Mouse (Mus musculus): Measurements from ENCODE around the gene Mtor. TPM values are rescaled to one million over a fixed set of nuclear protein-coding genes. Genes with fewer than 3 reads are reported as not detected.

Gene Mtor
- polyA plus RNA-seq, 1 experiment from 2014 or later = 23.0 TPM

DNA sequence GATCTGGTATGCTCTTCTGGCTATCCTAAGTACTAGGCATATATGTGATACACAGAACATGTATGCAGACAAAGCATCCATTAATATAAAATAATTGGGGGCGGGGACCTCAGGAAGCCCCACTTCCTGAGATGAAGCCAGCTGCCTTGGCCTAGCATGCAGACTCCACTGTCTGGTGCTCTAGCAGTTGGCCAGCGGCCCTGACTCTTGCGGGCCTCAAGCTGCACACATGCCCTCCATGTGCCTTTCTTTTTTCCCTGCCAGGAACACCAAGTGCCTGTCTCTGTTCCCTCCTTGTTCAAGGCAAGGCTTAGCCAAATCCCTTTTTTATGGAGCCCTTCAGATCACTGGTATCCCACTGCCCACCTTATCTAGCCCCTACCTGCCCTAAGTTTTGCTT, 87.5 kb downstream of the Mtor start:
- WGBS = 94% methylated on average over 3 of the region's 3 CpGs
- H3K9ac ChIP-seq (ENCODE audit: low read length) = no peak overlapping the region
- no peak for ATAC-seq (ENCODE audit: insufficient number of reproducible peaks, low FRiP score, low TSS enrichment, low read depth)

DNA sequence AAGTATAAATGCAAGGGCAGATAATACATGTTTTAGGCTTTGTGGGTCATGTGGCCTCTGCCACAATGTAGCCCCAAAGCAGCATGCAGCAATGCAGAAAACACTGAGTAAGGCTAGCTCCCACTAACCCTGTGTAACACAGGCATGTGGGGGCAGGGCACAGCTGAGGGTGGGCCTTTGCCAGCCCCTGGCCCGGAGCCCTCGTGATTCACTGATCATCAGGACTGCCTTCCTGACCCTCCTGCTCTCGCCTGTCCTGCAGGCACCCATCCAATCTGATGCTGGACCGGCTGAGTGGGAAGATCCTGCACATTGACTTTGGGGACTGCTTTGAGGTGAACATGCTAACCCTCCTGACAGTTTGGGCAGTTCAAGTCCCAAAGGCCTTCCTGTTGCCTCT, 100.7 kb downstream of the Mtor start:
- ATAC-seq (ENCODE audit: insufficient number of reproducible peaks, low FRiP score, low TSS enrichment, low read depth) (no peak), DNase-seq (ENCODE audit: low spot score) (no peak)
- H3K4me3 ChIP-seq (ENCODE audit: low read depth, low read length) = no peak overlapping the region
- H3K27me3 ChIP-seq (ENCODE audit: control insufficient read depth, insufficient read depth, low read length) = no peaks in the 10 kb centered on the region
- 82% methylated on average over 4 of the region's 4 CpGs for WGBS
- no peak overlapping the region for H3K9ac ChIP-seq (ENCODE audit: low read length)
- H3K4me1 ChIP-seq (ENCODE audit: control insufficient read depth, insufficient read depth, low read length) = no peaks in the 10 kb centered on the region
- no peak overlapping the region for H3K4me2 ChIP-seq (ENCODE audit: low read depth, severe bottlenecking)
- H3K9me3 ChIP-seq (ENCODE audit: control insufficient read depth, low read length) = no peaks in the 10 kb centered on the region
- no peak overlapping the region for H3K27ac ChIP-seq (replicated peaks; ENCODE audit: low read depth, low read length)
- H3K36me3 ChIP-seq (ENCODE audit: control insufficient read depth, insufficient read depth, low read length) = peaks cover 39% of the 10 kb centered on the region

More for the DNA sequence above, 87.5 kb downstream of the Mtor start:
- Histone ChIP-seq H3K36me3 (ENCODE audit: control insufficient read depth, insufficient read depth, low read length) (peaks cover 30% of the 10 kb centered on the region; the same call in 1 of the 2 replicates), H3K9me3 (ENCODE audit: control insufficient read depth, low read length) (no peaks in the 10 kb centered on the region), H3K4me1 (ENCODE audit: control insufficient read depth, insufficient read depth, low read length) (no peaks in the 10 kb centered on the region), H3K4me3 (ENCODE audit: low read depth, low read length) (no peak overlapping the region), H3K4me2 (ENCODE audit: low read depth, severe bottlenecking) (no peak overlapping the region), H3K27ac (replicated peaks; ENCODE audit: low read depth, low read length) (no peak overlapping the region), H3K27me3 (ENCODE audit: control insufficient read depth, insufficient read depth, low read length) (no peaks in the 10 kb centered on the region)
- DNase-seq (ENCODE audit: low spot score) = no peak

DNA sequence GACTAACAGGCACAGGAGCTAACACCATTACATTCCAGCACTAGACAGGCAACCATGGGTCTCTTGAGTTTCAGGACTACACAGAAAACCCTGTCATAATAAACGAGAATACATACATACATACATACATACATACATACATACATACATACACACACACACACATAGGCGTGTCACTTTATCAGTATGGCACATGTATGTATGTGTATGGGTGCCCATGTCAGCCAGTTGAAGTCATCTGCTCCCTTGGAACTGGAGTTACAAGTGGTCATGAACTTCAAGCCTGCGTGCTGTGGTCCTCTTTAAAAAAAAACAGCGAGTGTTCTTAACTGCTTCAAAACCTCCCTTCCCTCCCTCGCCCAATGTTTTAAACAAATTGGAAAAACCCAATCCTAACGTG, 109.4 kb downstream of the Mtor start:
- Histone ChIP-seq H3K27ac (replicated peaks; ENCODE audit: low read depth, low read length) (peak overlapping the region; percentile 69), H3K4me3 (ENCODE audit: low read depth, low read length) (peak overlapping the region; percentile 92), H3K9ac (ENCODE audit: low read length) (peak overlapping the region; percentile 98), H3K4me1 (ENCODE audit: control insufficient read depth, insufficient read depth, low read length) (no peaks in the 10 kb centered on the region), H3K27me3 (ENCODE audit: control insufficient read depth, insufficient read depth, low read length) (no peaks in the 10 kb centered on the region), H3K36me3 (ENCODE audit: control insufficient read depth, insufficient read depth, low read length) (peaks cover 25% of the 10 kb centered on the region), H3K4me2 (ENCODE audit: low read depth, severe bottlenecking) (peak overlapping the region; percentile 71), H3K9me3 (ENCODE audit: control insufficient read depth, low read length) (no peaks in the 10 kb centered on the region)
- ATAC-seq (ENCODE audit: insufficient number of reproducible peaks, low FRiP score, low TSS enrichment, low read depth) (no peak), DNase-seq (ENCODE audit: low spot score) (no peak)
- 33% methylated on average over 6 of the region's 6 CpGs for WGBS

DNA sequence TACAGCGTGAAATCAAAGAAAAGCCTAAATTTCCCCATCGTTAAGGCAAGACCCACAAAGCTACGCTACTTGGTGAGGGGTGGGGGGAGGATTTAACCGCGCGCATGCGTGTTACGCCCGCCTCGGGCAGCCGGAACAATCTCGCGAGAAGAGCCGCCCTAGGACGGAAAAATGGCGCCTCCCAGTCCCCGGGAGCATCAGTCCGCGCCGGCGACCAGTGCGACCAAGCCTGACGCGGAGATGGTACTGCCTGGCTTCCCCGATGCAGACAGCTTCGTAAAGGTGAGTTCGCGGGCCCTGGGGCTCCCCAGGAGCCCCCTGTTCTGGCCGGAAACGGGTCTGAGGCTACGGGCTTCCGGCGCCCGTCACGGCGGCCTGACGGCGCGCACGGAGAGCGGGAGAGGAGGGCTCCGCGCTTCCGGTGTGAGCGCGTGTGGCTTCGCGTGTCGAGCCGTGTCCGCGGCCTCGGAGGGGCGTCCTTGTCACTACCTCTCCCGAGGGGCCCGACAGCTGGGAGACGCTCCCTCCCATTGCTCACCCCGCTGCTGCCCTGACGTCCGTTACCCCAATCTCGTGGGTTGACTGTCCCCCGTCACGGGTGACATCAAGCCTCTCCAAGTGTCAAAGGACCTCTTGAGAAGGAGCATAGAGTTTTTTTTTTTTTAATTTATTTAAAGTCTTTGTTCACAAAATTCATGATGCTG, 110.0 kb downstream of the Mtor start, which contains the start of gene Exosc10:
TSS of gene Exosc10 (plus strand) at position 133 of the 704 bp plus-strand sequence.
- ATAC-seq (ENCODE audit: insufficient number of reproducible peaks, low FRiP score, low TSS enrichment, low read depth) = peak; percentile 84; the same call in 1 of the 2 replicates

DNA sequence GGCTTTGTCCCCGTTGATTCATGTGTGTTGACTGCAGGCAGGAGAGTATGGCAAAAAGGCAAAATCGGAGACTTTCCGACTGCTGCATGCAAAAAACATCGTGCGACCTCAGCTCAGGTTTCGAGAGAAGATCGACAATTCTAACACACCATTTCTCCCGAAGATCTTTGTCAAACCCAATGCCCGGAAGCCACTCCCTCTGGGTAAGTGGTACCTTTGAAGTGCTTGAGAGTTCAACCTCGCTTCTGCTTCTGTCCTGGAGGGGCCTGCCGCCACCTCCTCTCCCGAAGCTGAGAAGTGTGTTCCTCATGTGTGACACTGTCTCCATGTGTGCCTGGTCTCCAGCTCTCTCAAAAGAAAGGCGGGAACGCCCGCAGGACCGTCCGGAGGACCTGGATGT, 114.3 kb downstream of the Mtor start:
- Histone ChIP-seq H3K36me3 (ENCODE audit: control insufficient read depth, insufficient read depth, low read length) (peaks cover 48% of the 10 kb centered on the region), H3K4me3 (ENCODE audit: low read depth, low read length) (no peak overlapping the region), H3K4me2 (ENCODE audit: low read depth, severe bottlenecking) (no peak overlapping the region), H3K9me3 (ENCODE audit: control insufficient read depth, low read length) (no peaks in the 10 kb centered on the region), H3K27me3 (ENCODE audit: control insufficient read depth, insufficient read depth, low read length) (no peaks in the 10 kb centered on the region), H3K9ac (ENCODE audit: low read length) (no peak overlapping the region), H3K27ac (replicated peaks; ENCODE audit: low read depth, low read length) (no peak overlapping the region), H3K4me1 (ENCODE audit: control insufficient read depth, insufficient read depth, low read length) (no peaks in the 10 kb centered on the region)
- DNase-seq (ENCODE audit: low spot score) (no peak), ATAC-seq (ENCODE audit: insufficient number of reproducible peaks, low FRiP score, low TSS enrichment, low read depth) (no peak)
- 89% methylated on average over 17 of the region's 17 CpGs for WGBS

More for the DNA sequence above, 110.0 kb downstream of the Mtor start, which contains the start of gene Exosc10:
- peak within 1 kb of the TSS; percentile 71 for H3K4me2 ChIP-seq (ENCODE audit: low read depth, severe bottlenecking)
- peak within 1 kb of the TSS; percentile 98 for H3K9ac ChIP-seq (ENCODE audit: low read length)
- DNase-seq (ENCODE audit: low spot score) = peak; percentile 92
- H3K36me3 ChIP-seq (ENCODE audit: control insufficient read depth, insufficient read depth, low read length) = peaks cover 25% of the 10 kb centered on the region
- no peaks in the 10 kb centered on the region for H3K9me3 ChIP-seq (ENCODE audit: control insufficient read depth, low read length)
- no peaks in the 10 kb centered on the region for H3K27me3 ChIP-seq (ENCODE audit: control insufficient read depth, insufficient read depth, low read length)
- WGBS = under 1% methylated on average over 63 of the region's 63 CpGs
- no peaks in the 10 kb centered on the region for H3K4me1 ChIP-seq (ENCODE audit: control insufficient read depth, insufficient read depth, low read length)
- H3K4me3 ChIP-seq (ENCODE audit: low read depth, low read length) = peak within 1 kb of the TSS; percentile 92
- H3K27ac ChIP-seq (replicated peaks; ENCODE audit: low read depth, low read length) = peak within 1 kb of the TSS; percentile 91

DNA sequence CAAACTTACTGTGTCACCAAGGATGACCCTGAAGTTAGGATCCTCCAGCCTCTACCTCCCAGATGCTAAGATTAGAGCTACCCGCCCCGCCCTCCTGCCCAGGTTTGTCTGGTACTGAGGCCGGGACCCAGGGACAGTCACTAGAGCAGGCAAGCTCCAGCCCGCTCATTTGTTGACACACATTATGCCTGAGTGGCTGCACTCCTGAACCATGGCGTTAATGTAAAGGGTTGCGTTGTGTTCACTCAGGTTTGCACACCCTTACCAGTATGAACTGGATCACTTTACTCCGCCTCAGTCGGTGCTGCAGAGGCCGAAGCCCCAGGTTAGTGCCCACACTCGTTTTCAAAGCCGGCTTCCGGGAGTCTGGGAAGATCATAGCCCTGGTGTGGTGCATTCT, 115.2 kb downstream of the Mtor start:
- ATAC-seq (ENCODE audit: insufficient number of reproducible peaks, low FRiP score, low TSS enrichment, low read depth) = no peak
- H3K36me3 ChIP-seq (ENCODE audit: control insufficient read depth, insufficient read depth, low read length) = peaks cover 56% of the 10 kb centered on the region
- no peaks in the 10 kb centered on the region for H3K27me3 ChIP-seq (ENCODE audit: control insufficient read depth, insufficient read depth, low read length)
- no peak for DNase-seq (ENCODE audit: low spot score)
- H3K9ac ChIP-seq (ENCODE audit: low read length) = no peak overlapping the region
- no peak overlapping the region for H3K4me3 ChIP-seq (ENCODE audit: low read depth, low read length)
- H3K27ac ChIP-seq (replicated peaks; ENCODE audit: low read depth, low read length) = no peak overlapping the region
- WGBS = 94% methylated on average over 12 of the region's 12 CpGs
- no peaks in the 10 kb centered on the region for H3K4me1 ChIP-seq (ENCODE audit: control insufficient read depth, insufficient read depth, low read length)
- H3K4me2 ChIP-seq (ENCODE audit: low read depth, severe bottlenecking) = no peak overlapping the region
- no peaks in the 10 kb centered on the region for H3K9me3 ChIP-seq (ENCODE audit: control insufficient read depth, low read length)

DNA sequence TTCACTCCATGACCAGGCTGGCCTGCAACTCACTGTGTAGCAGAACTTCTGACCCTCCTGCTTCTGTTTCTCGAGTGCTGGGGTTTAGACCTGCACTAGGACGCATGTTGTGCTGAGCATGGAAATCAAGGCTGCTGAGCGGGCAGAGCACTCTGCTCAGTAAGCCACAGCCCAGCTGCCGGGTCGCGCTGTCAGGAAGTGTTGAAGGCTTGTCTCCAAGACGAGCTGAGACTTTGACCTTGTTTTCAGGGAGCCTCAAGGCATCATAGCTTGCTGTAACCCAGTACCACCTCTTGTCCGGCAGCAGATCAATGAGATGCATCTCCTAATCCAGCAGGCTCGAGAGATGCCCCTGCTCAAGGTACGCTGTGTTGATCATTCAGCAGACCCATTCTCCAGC, 121.7 kb downstream of the Mtor start:
- DNase-seq (ENCODE audit: low spot score) (no peak), ATAC-seq (ENCODE audit: insufficient number of reproducible peaks, low FRiP score, low TSS enrichment, low read depth) (no peak)
- 95% methylated on average over 10 of the region's 10 CpGs for WGBS

DNA sequence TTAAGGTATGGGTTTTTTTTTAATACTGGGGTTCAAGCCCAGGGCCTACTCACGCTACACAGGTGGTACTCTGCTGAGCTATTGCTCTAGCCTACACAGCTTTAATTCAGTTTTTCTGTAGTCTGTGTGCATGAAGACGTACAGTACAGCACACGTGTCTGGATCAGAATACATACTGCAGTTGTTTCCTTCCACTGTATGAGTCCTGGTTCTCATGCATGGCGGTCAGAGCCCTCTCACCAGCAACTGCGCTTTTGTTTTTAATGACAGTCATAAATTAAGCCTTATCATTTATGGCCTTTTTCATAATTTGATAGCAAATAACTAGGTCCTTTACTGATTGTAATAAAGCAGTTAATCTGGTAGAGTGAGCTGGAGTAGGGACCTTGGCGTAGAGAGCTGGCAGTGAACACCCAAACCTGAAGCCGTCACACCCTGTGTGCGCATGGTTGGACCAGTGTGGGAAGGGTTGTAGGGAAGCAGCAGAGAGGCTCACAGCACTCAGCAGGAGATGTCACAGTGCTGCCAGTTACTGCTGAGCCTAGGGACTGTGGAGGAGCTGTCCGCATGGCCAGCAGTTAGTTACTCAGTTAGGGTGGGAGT, 122.4 kb downstream of the Mtor start:
- 95% methylated on average over 9 of the region's 9 CpGs for WGBS
- Histone ChIP-seq H3K4me2 (ENCODE audit: low read depth, severe bottlenecking) (no peak overlapping the region), H3K36me3 (ENCODE audit: control insufficient read depth, insufficient read depth, low read length) (peaks cover 52% of the 10 kb centered on the region), H3K4me1 (ENCODE audit: control insufficient read depth, insufficient read depth, low read length) (no peaks in the 10 kb centered on the region), H3K27me3 (ENCODE audit: control insufficient read depth, insufficient read depth, low read length) (no peaks in the 10 kb centered on the region), H3K9ac (ENCODE audit: low read length) (no peak overlapping the region), H3K4me3 (ENCODE audit: low read depth, low read length) (no peak overlapping the region), H3K9me3 (ENCODE audit: control insufficient read depth, low read length) (no peaks in the 10 kb centered on the region), H3K27ac (replicated peaks; ENCODE audit: low read depth, low read length) (no peak overlapping the region)
- DNase-seq (ENCODE audit: low spot score) (no peak), ATAC-seq (ENCODE audit: insufficient number of reproducible peaks, low FRiP score, low TSS enrichment, low read depth) (no peak)

More for the DNA sequence above, 121.7 kb downstream of the Mtor start:
- Histone ChIP-seq H3K4me3 (ENCODE audit: low read depth, low read length) (no peak overlapping the region), H3K36me3 (ENCODE audit: control insufficient read depth, insufficient read depth, low read length) (peaks cover 53% of the 10 kb centered on the region), H3K27ac (replicated peaks; ENCODE audit: low read depth, low read length) (no peak overlapping the region), H3K27me3 (ENCODE audit: control insufficient read depth, insufficient read depth, low read length) (no peaks in the 10 kb centered on the region), H3K9me3 (ENCODE audit: control insufficient read depth, low read length) (no peaks in the 10 kb centered on the region), H3K4me1 (ENCODE audit: control insufficient read depth, insufficient read depth, low read length) (no peaks in the 10 kb centered on the region), H3K9ac (ENCODE audit: low read length) (no peak overlapping the region), H3K4me2 (ENCODE audit: low read depth, severe bottlenecking) (no peak overlapping the region)

Measured in limb, embryonic 11.5 days (tissue).